Mouse (Mus musculus) spleen, adult 2 months (tissue): Measurements from ENCODE around the gene Supt3.

ENCODE experiments used
- CTCF ChIP-seq: fragments of 200-500 bp; IDR thresholded peaks from 2 replicates; pipeline ENCODE4 v1.5.1; 2011; ENCODE audit warnings: mild to moderate bottlenecking, inconsistent platforms; ENCODE audit not compliant: insufficient read depth, insufficient read length, insufficient replicate concordance; ENCODE audit errors: extremely low read depth
- POLR2A ChIP-seq: fragments of 200-500 bp; IDR thresholded peaks from 2 replicates; pipeline ENCODE4 v1.6.1; 2011; ENCODE audit warnings: low read depth, low read length, inconsistent platforms

- TF ChIP-seq POLR2A (no peak), CTCF (no peak; the same call in 1 of the 2 replicates)
These were observed 296.8 kb downstream of the Supt3 start for GRCm38 (mm10) chr17:45073779-45074178.
